Mouse (Mus musculus): Measurements from ENCODE around the gene Npy. TPM values are rescaled to one million over a fixed set of nuclear protein-coding genes. Genes with fewer than 3 reads are reported as not detected.

Gene Npy
- polyA plus RNA-seq, 2 experiments: 0.09 to 0.25 TPM

- H3K36me3 ChIP-seq (replicated peaks; ENCODE audit: control insufficient read depth, insufficient read depth, low read depth): no peaks in the 10 kb centered on the region
- no peak overlapping the region for H3K27ac ChIP-seq
- peaks cover 41% of the 10 kb centered on the region for H3K27me3 ChIP-seq (ENCODE audit: control insufficient read depth, insufficient read depth, low read length)
- no peak for TF ChIP-seq CTCF (IDR thresholded peaks at IDR 0.05; ENCODE audit: low read depth)
- TF ChIP-seq EP300 (IDR thresholded peaks at IDR 0.05; ENCODE audit: low read depth): no peak
- no peaks in the 10 kb centered on the region for H3K9me3 ChIP-seq (ENCODE audit: control insufficient read depth, low read length)
- 12% methylated on average over 2 of the region's 2 CpGs for WGBS (ENCODE audit: insufficient replicate concordance)
- H3K4me2 ChIP-seq (ENCODE audit: low read depth): no peak overlapping the region
- H3K4me3 ChIP-seq (ENCODE audit: insufficient read depth in 1 of 2, low read depth in 2 of 2, low read length in 2 of 2): no peak overlapping the region
- H3K9ac ChIP-seq (replicated peaks): no peak overlapping the region
- no peaks in the 10 kb centered on the region for H3K4me1 ChIP-seq (replicated peaks; ENCODE audit: control insufficient read depth in 2 of 2, insufficient read depth in 2 of 2, low read length in 1 of 2)
- ATAC-seq (ENCODE audit: insufficient read depth) (no peak), DNase-seq (ENCODE audit: low read depth in 3 of 3, low spot score in 3 of 3) (no peak)
Measured at GRCm38 (mm10) chr6:49823821-49824220, 1.3 kb downstream of the Npy start.

GRCm38 (mm10) chr6:49831579-49831978 is 9.1 kb downstream of the Npy start:
- Histone ChIP-seq H3K9me3 (ENCODE audit: control insufficient read depth, low read length) (no peaks in the 10 kb centered on the region), H3K36me3 (replicated peaks; ENCODE audit: control insufficient read depth, insufficient read depth, low read depth) (no peaks in the 10 kb centered on the region), H3K9ac (replicated peaks) (no peak overlapping the region), H3K4me2 (ENCODE audit: low read depth) (no peak overlapping the region), H3K4me3 (ENCODE audit: insufficient read depth in 1 of 2, low read depth in 2 of 2, low read length in 2 of 2) (no peak overlapping the region), H3K27me3 (ENCODE audit: control insufficient read depth, insufficient read depth, low read length) (no peaks in the 10 kb centered on the region), H3K27ac (no peak overlapping the region), H3K4me1 (replicated peaks; ENCODE audit: control insufficient read depth in 2 of 2, insufficient read depth in 2 of 2, low read length in 1 of 2) (no peaks in the 10 kb centered on the region)
- DNase-seq (ENCODE audit: low read depth in 3 of 3, low spot score in 3 of 3): no peak
- WGBS (ENCODE audit: insufficient replicate concordance): 43% methylated on average over 2 of the region's 2 CpGs
- no peak for ATAC-seq (ENCODE audit: insufficient read depth)
- TF ChIP-seq CTCF (IDR thresholded peaks at IDR 0.05; ENCODE audit: low read depth) (no peak), EP300 (IDR thresholded peaks at IDR 0.05; ENCODE audit: low read depth) (no peak)

- H3K27me3 ChIP-seq (ENCODE audit: control insufficient read depth, insufficient read depth, low read length): no peaks in the 10 kb centered on the region
Measured at GRCm38 (mm10) chr6:49856830-49857229, 34.3 kb downstream of the Npy start.

GRCm38 (mm10) chr6:49867571-49867970 is 45.1 kb downstream of the Npy start:
- Histone ChIP-seq H3K9me3 (ENCODE audit: control insufficient read depth, low read length) (no peaks in the 10 kb centered on the region), H3K4me2 (ENCODE audit: low read depth) (no peak overlapping the region), H3K27ac (no peak overlapping the region), H3K9ac (replicated peaks) (no peak overlapping the region), H3K36me3 (replicated peaks; ENCODE audit: control insufficient read depth, insufficient read depth, low read depth) (no peaks in the 10 kb centered on the region), H3K27me3 (ENCODE audit: control insufficient read depth, insufficient read depth, low read length) (no peaks in the 10 kb centered on the region), H3K4me1 (replicated peaks; ENCODE audit: control insufficient read depth in 2 of 2, insufficient read depth in 2 of 2, low read length in 1 of 2) (no peaks in the 10 kb centered on the region), H3K4me3 (ENCODE audit: insufficient read depth in 1 of 2, low read depth in 2 of 2, low read length in 2 of 2) (no peak overlapping the region)
- TF ChIP-seq EP300 (IDR thresholded peaks at IDR 0.05; ENCODE audit: low read depth) (no peak), CTCF (IDR thresholded peaks at IDR 0.05; ENCODE audit: low read depth) (no peak)
- ATAC-seq (ENCODE audit: insufficient read depth): no peak
- no peak for DNase-seq (ENCODE audit: low read depth in 3 of 3, low spot score in 3 of 3)
- WGBS (ENCODE audit: insufficient replicate concordance): 35% methylated on average over 6 of the region's 6 CpGs

More at GRCm38 (mm10) chr6:49856830-49857229, 34.3 kb downstream of the Npy start:
- TF ChIP-seq CTCF (IDR thresholded peaks at IDR 0.05; ENCODE audit: low read depth) (no peak), EP300 (IDR thresholded peaks at IDR 0.05; ENCODE audit: low read depth) (no peak)
- ATAC-seq (ENCODE audit: insufficient read depth): no peak
- no peak overlapping the region for H3K9ac ChIP-seq (replicated peaks)
- no peak overlapping the region for H3K27ac ChIP-seq
- WGBS (ENCODE audit: insufficient replicate concordance): 24% methylated on average over 2 of the region's 2 CpGs
- no peak for DNase-seq (ENCODE audit: low read depth in 3 of 3, low spot score in 3 of 3)
- H3K4me2 ChIP-seq (ENCODE audit: low read depth): no peak overlapping the region
- H3K9me3 ChIP-seq (ENCODE audit: control insufficient read depth, low read length): no peaks in the 10 kb centered on the region
- no peak overlapping the region for H3K4me3 ChIP-seq (ENCODE audit: insufficient read depth in 1 of 2, low read depth in 2 of 2, low read length in 2 of 2)
- H3K4me1 ChIP-seq (replicated peaks; ENCODE audit: control insufficient read depth in 2 of 2, insufficient read depth in 2 of 2, low read length in 1 of 2): no peaks in the 10 kb centered on the region
- no peaks in the 10 kb centered on the region for H3K36me3 ChIP-seq (replicated peaks; ENCODE audit: control insufficient read depth, insufficient read depth, low read depth)

GRCm38 (mm10) chr6:49871071-49871470 is 48.6 kb downstream of the Npy start:
- Histone ChIP-seq H3K4me1 (replicated peaks; ENCODE audit: control insufficient read depth in 2 of 2, insufficient read depth in 2 of 2, low read length in 1 of 2) (no peaks in the 10 kb centered on the region), H3K27me3 (ENCODE audit: control insufficient read depth, insufficient read depth, low read length) (no peaks in the 10 kb centered on the region), H3K36me3 (replicated peaks; ENCODE audit: control insufficient read depth, insufficient read depth, low read depth) (no peaks in the 10 kb centered on the region), H3K4me3 (ENCODE audit: insufficient read depth in 1 of 2, low read depth in 2 of 2, low read length in 2 of 2) (no peak overlapping the region), H3K4me2 (ENCODE audit: low read depth) (no peak overlapping the region), H3K27ac (no peak overlapping the region), H3K9ac (replicated peaks) (no peak overlapping the region), H3K9me3 (ENCODE audit: control insufficient read depth, low read length) (no peaks in the 10 kb centered on the region)
- 68% methylated on average over 6 of the region's 6 CpGs for WGBS (ENCODE audit: insufficient replicate concordance)
- no peak for TF ChIP-seq CTCF (IDR thresholded peaks at IDR 0.05; ENCODE audit: low read depth)
- no peak for ATAC-seq (ENCODE audit: insufficient read depth)
- no peak for DNase-seq (ENCODE audit: low read depth in 3 of 3, low spot score in 3 of 3)

Measured in liver, embryonic 14.5 days (tissue).